Mouse (Mus musculus) E14TG2a.4 (cell line): ENCODE results near the gene Uhmk1.

Experiments used
- H3K27me3 ChIP-seq: 2 replicates; pipeline ENCODE4 v1.6.1; 2014; ENCODE audit warnings: low read length, control low read depth; ENCODE audit not compliant: insufficient read depth
- H3K36me3 ChIP-seq: 2 replicates; pipeline ENCODE4 v1.6.1; 2014; ENCODE audit warnings: low read length, control low read depth; ENCODE audit not compliant: insufficient read depth
- H3K4me1 ChIP-seq: replicated peaks from 2 replicates; pipeline ENCODE4 v1.6.1; 2014; ENCODE audit warnings: low read depth, low read length, control low read depth
- H3K4me3 ChIP-seq: replicated peaks from 2 replicates; pipeline ENCODE4 v1.5.1; 2014; ENCODE audit warnings: mild to moderate bottlenecking, low read length
- H3K9me3 ChIP-seq: 2 replicates; pipeline ENCODE4 v1.6.1; 2014; ENCODE audit warnings: low read length, control low read depth
- CTCF ChIP-seq: conservative IDR thresholded peaks from 2 replicates; pipeline ENCODE4 v1.5.1; 2014; ENCODE audit warnings: low read length
- NANOG ChIP-seq: IDR thresholded peaks from 2 replicates; pipeline ENCODE4 v1.6.1; 2014; ENCODE audit warnings: borderline replicate concordance, low read length, mixed read lengths
- POU5F1 ChIP-seq: IDR thresholded peaks from 2 replicates; pipeline ENCODE4 v1.6.1; 2014; ENCODE audit warnings: low read length, borderline replicate concordance

The Uhmk1 gene

DNA sequence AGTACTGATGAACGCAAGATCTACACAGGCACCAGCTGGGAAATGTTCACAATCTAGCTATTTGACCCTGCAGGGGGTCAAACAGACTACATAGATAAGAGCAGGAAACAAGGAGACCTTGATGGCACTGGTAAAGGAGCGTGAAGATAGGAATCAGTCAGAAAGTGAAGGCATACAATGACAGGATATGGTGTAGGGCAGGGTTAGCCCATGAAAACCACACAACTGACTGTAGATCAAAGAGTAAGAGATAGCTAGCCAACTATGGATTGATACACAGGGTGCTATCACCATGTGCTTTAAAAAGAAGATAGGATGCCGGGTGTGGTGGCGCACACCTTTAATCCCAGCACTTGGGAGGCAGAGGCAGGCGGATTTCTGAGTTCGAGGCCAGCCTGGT, 47.4 kb downstream of the Uhmk1 start:
- peaks cover 13% of the 10 kb centered on the region; the same call in 1 of the 2 replicates for H3K4me1 ChIP-seq
- TF ChIP-seq CTCF (no peak), NANOG (no peak), POU5F1 (no peak)
- H3K4me3 ChIP-seq = no peak overlapping the region
- H3K9me3 ChIP-seq = no peaks in the 10 kb centered on the region
- peaks cover 22% of the 10 kb centered on the region for H3K36me3 ChIP-seq
- no peaks in the 10 kb centered on the region for H3K27me3 ChIP-seq

DNA sequence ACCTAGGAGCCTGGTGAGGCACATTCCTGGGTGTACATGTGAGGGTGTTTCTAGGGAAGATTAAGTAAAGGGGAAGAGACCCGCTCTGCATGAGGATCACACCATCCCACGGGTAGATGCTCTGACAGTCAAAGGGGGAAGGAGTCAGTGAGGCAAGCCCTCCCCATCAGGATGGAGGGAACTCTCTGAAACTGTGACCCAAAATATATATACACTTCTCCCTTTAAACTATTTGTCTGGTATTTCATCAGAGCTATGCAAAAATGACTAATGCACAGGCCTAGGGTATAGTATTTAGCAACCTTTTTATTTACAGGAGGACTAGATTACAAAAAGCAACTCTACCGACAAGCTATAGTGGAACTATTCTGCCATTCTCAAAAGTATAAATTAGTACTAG, 50.3 kb downstream of the Uhmk1 start:
- H3K4me1 ChIP-seq = peaks cover 11% of the 10 kb centered on the region; the same call in 1 of the 2 replicates
- no peaks in the 10 kb centered on the region for H3K9me3 ChIP-seq
- H3K36me3 ChIP-seq = peaks cover 26% of the 10 kb centered on the region
- no peak for TF ChIP-seq POU5F1
- TF ChIP-seq CTCF = no peak
- TF ChIP-seq NANOG = no peak
- no peak overlapping the region for H3K4me3 ChIP-seq
- no peaks in the 10 kb centered on the region for H3K27me3 ChIP-seq

DNA sequence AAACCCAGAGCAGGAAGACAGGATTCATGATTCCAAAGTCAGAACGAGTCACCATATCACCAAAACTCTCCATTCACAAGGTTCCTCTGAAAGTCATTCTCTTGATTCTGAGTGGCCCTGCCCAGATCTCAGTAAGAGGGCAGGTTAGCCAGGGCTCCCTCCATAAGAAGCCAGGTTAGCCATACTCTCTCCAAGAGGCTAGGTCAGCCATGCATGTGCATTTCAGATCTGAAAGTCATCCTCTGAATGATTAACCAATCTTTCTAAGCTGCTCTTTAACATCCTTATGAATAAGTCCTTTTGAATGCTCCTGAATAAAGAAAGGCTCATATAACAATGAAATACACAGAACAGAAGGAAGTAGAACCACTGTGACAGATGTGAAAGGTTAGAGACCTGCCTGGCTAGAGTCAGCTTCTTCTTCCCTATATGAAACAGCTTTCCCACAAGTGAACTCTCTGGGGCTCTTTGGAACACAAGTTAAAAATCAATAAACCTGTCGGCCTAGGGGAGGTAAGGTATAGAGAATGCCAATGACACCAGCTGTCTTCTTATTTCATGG, 51.1 kb downstream of the Uhmk1 start:
- H3K4me3 ChIP-seq = no peak overlapping the region
- H3K36me3 ChIP-seq = peaks cover 26% of the 10 kb centered on the region

DNA sequence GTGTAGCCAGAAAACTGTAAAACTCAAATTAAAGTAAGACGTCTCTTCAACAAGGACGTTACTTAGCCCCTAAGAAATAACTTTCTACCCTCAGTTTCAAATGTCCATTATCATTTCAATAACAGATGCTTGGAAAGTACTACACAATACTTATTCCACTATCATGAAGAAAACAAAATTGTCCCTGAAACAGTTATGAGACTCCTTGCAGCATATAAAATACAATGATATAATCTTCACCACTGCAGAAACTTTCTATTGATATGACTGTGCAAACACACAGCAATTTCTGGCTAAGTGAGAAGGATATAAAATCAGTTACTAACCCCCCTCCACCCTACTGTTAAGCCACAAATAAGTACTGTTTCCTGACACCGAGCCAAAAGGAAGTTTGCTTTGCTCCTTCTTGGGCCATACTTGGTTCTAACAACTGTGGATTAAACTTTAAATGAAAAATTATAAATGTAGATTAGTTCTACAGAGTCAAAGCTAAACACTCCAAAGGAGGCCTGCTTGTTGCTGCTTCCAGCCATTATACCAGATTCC, 51.7 kb downstream of the Uhmk1 start:
- H3K4me3 ChIP-seq = no peak overlapping the region
- peaks cover 28% of the 10 kb centered on the region for H3K36me3 ChIP-seq
- TF ChIP-seq POU5F1 (no peak), CTCF (no peak), NANOG (no peak)
- peaks cover 8% of the 10 kb centered on the region; the same call in 1 of the 2 replicates for H3K4me1 ChIP-seq
- no peaks in the 10 kb centered on the region for H3K9me3 ChIP-seq
- H3K27me3 ChIP-seq = no peaks in the 10 kb centered on the region

More for the DNA sequence above, 51.1 kb downstream of the Uhmk1 start:
- TF ChIP-seq NANOG (no peak), POU5F1 (no peak), CTCF (no peak)
- no peaks in the 10 kb centered on the region for H3K27me3 ChIP-seq
- peaks cover 8% of the 10 kb centered on the region; the same call in 1 of the 2 replicates for H3K4me1 ChIP-seq
- no peaks in the 10 kb centered on the region for H3K9me3 ChIP-seq

DNA sequence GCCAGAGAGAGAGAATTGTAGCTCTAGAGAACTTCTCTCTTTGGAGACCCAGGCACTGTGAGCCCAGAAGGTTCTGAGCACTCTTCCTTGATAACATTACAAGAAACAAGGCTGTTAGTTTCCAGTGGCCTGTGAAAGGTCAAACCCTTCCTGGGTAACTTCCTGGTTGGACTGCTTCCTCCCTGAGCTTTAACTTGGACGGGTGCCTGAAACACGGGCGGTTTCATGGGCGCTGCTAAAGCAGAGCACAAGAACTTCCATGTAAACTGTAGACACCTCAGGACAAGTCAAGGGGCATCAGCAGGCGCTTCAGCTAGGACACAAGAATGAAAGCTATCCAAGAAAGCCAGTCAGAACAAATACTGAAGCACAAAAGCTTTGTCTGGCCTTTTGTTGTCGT, 53.3 kb downstream of the Uhmk1 start:
- Histone ChIP-seq H3K4me3 (no peak overlapping the region), H3K9me3 (no peaks in the 10 kb centered on the region), H3K4me1 (peaks cover 8% of the 10 kb centered on the region; the same call in 1 of the 2 replicates), H3K27me3 (no peaks in the 10 kb centered on the region), H3K36me3 (peaks cover 36% of the 10 kb centered on the region)
- no peak for TF ChIP-seq NANOG
- TF ChIP-seq POU5F1 = no peak
- no peak for TF ChIP-seq CTCF

DNA sequence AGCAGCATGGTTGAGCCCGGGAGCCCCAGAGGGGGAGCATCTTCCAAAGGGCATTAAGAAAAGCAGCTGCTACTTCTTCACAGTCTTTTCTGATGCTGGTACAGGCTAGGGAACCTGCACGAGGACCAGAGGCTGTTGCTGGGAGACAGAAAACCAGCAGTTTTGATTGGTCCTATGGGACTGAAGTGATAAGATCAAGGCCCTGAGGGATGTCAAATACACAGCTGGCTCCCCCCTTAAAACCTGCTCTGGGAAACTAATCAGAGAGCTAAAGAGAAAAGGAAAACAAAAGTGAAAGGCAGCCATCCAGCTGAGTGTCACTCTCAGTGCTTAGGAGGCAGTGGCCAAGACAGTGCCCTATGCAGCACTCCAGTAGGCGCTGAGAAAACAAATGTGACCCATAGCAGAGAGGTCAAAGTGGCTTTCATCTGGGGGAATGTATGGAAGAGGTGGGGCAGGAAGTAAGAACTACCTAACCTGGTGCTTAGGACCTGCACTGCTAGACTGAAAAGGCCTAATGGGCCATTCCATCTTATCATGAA, 54.7 kb downstream of the Uhmk1 start:
- Histone ChIP-seq H3K4me3 (no peak overlapping the region), H3K4me1 (no peaks in the 10 kb centered on the region), H3K36me3 (peaks cover 26% of the 10 kb centered on the region), H3K27me3 (no peaks in the 10 kb centered on the region), H3K9me3 (no peaks in the 10 kb centered on the region)
- TF ChIP-seq NANOG (no peak), CTCF (no peak), POU5F1 (no peak)

DNA sequence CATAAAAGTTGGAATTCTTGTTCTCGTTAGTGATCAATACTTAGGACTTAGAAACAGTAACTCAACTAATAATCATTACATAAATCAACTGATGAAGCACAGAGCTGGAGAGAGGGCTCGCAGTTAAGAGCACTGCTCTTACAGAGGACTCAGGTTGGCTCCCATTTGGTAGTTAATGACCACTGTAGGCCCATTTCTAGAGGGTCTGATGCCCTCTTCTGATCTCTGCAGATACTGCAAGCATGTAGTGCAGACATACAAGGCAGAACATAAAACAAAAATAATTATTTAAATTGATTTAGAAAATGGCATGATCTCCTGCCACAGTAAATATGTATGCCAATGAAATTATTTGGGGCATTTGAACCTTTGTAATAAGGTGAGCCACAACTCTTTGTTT, 55.5 kb downstream of the Uhmk1 start:
- Histone ChIP-seq H3K27me3 (no peaks in the 10 kb centered on the region), H3K4me3 (no peak overlapping the region), H3K36me3 (peaks cover 20% of the 10 kb centered on the region), H3K9me3 (no peaks in the 10 kb centered on the region), H3K4me1 (no peaks in the 10 kb centered on the region)
- no peak for TF ChIP-seq POU5F1
- no peak for TF ChIP-seq CTCF

DNA sequence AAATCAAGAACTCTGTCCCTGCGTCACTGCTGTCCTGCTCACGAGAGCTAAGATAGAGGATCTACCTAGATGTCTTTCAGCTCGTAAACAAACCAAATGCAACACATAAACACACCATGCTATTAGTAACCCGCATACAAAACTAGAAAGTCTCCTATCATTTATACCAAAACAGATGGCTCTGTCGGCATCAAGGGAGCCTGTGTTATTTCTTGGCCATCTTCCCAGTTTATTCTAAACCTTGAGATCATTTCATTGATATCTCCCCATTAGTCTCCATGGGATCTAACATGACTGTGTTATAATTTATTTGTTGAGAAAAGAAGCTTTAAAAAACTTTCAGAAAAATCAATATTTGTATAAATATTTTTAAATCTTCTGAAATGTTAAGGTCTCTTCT, 59.4 kb downstream of the Uhmk1 start:
- Histone ChIP-seq H3K36me3 (peaks cover 14% of the 10 kb centered on the region), H3K4me3 (no peak overlapping the region), H3K27me3 (no peaks in the 10 kb centered on the region), H3K9me3 (no peaks in the 10 kb centered on the region), H3K4me1 (no peaks in the 10 kb centered on the region)
- no peak for TF ChIP-seq NANOG
- no peak for TF ChIP-seq CTCF
- TF ChIP-seq POU5F1 = no peak
